Comparison of ENCODE assay signal across 23 mouse cellular contexts in genomic region chr11:79656491-79656890, GRCm38 (mm10).
DNase-seq lines count a peak whose midpoint lies in the region; ATAC-seq and TF ChIP-seq lines count a peak whose summit lies in the region.
"Had no signal": no experiment of that assay in that cellular context is flagged by ENCODE, and none has a peak within 500 bp of the region (broad histone marks: within the 10 kb centered on the region; RNA-seq: fewer than 3 reads in every experiment).

No protein-coding gene starts in this region.

- WGBS in stomach, postnatal 0 days, result 85% methylated on average over 1 of the region's 1 CpGs

- peaks cover 5% of the 10 kb centered on the region for H3K4me1 ChIP-seq in stomach, postnatal 0 days (replicated peaks; ENCODE audit: control insufficient read depth, insufficient read depth)

- no peak overlapping the region for H3K4me3 ChIP-seq in stomach, postnatal 0 days (ENCODE audit: low read depth, low read length)

- peak; percentile 50 for DNase-seq in ES-CJ7 (ENCODE audit: low read depth, low spot score)
- DNase-seq in R1 (ENCODE audit: low read depth, low spot score), result peak; percentile 63
- peak; percentile 70 for DNase-seq in ZHBTc4 (ENCODE audit: low read depth, low spot score)
- DNase-seq in thymus, postnatal 10 days (ENCODE audit: low spot score in 2 of 2), result no peak
- DNase-seq in kidney, postnatal 14 days, result no peak
- no peak for DNase-seq in stomach, postnatal 0 days (ENCODE audit: low spot score)
- DNase-seq: adrenal gland, adult 2 months; adrenal gland, adult 8-10 months; adrenal gland, postnatal 10 days; adrenal gland, postnatal 14 days; adrenal gland, postnatal 25 days; adrenal gland, postnatal 36 days; B cell, adult 2 months; cerebellum, adult 11 months; cerebellum, adult 11-12 months; cerebellum, adult 18-20 months; cerebellum, adult 2 months; cerebellum, adult 8-10 months; cerebellum, adult 9-10 months had no signal

- TF ChIP-seq CTCF in stomach, postnatal 0 days (IDR thresholded peaks at IDR 0.05; ENCODE audit: low read depth), result no peak

- TF ChIP-seq EP300 in stomach, postnatal 0 days (optimal IDR thresholded peaks at IDR 0.05), result no peak

- H3K4me2 ChIP-seq in stomach, postnatal 0 days (replicated peaks; ENCODE audit: low read depth), result no peak overlapping the region

- H3K36me3 ChIP-seq in stomach, postnatal 0 days (ENCODE audit: control insufficient read depth, insufficient read depth, low read length), result no peaks in the 10 kb centered on the region
- H3K36me3 ChIP-seq: G1E had no signal

- no peak overlapping the region for H3K27ac ChIP-seq in stomach, postnatal 0 days (replicated peaks)

- no peaks in the 10 kb centered on the region for H3K9me3 ChIP-seq in stomach, postnatal 0 days (ENCODE audit: control insufficient read depth, low read length)
- H3K9me3 ChIP-seq: G1E had no signal

- no peak for ATAC-seq in stomach, postnatal 0 days (ENCODE audit: low FRiP score, low TSS enrichment)
- ATAC-seq: activated CD4-positive, CD25-positive, alpha-beta regulatory T cell, adult 4 months; CD4-positive, CD25-positive, alpha-beta regulatory T cell, adult 4 months; Patski had no signal

- H3K9ac ChIP-seq in stomach, postnatal 0 days (ENCODE audit: low read length), result no peak overlapping the region

- no peaks in the 10 kb centered on the region for H3K27me3 ChIP-seq in stomach, postnatal 0 days (ENCODE audit: control insufficient read depth, insufficient read depth, low read length)
- H3K27me3 ChIP-seq: Patski had no signal

Comparison
In these comparisons a context has a peak if more than half of its experiments do, and no peak if none do; other contexts are left out.
1. DNase-seq: peak in ES-CJ7 (single experiment), R1 (single experiment) and ZHBTc4 (single experiment); none in thymus, postnatal 10 days (0 of 2), kidney, postnatal 14 days (single experiment) and stomach, postnatal 0 days (single experiment).